Mouse (Mus musculus): Measurements from ENCODE around the gene Per1.

Per1 gene

DNA sequence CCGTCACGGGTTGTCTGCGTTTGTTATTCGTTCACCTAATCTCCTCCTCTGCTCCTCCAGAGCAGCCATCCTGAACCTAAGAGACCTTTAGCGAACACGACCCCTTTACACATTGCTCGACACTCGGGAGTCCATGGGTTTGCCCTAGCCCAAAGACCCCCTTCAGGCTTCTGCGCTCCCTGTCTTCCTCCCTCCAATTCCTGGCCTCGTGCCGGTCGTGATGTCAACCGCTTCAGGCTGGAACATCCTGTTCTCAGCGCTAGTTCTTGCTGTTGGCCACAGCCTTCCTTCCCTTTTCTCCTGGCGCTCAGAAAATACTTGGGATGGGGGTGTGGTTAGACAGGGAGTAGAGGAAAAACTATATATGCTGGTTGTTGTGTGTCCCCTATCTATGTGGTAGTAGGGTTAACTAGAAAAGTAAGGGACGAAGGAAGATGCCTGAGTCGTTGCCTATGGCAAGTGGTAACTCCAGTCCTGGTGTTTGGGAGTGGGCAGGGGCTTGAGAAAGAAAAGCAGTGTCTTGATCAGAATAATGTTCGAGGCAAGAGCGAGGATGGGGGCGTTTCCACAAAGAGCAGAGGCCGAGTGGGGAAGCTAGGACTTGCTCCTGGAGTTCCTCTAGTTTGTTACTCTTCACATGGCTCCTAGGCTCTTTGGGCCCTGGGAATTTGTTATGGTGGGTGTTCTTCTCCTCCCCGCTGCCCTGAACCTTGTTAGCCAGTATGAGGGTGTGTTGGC is 4.3 kb downstream of the Per1 start:
- no peak for DNase-seq (ENCODE audit: low read depth, low spot score)

DNA sequence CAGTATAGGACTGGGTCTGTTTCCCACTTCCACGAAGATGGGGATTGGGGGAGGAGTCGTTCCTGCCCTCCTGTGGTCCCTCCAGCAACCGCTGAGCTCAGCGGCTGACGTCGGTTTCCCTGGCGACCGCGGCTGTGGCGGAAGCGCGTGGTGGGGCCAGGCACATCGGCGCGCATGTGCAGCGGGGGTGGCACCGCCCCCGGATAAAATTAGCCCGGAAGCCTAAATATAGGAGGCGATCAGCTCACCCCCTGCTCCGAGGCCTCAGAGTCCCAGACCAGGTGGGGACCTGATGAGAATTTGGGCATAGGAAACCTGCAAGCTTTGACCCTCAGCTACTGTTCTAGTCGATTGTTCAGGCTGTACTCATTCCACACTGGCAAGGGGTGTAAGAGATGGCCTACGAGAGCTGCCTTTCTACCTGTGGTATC is 4.9 kb downstream of the Per1 start:
- DNase-seq (ENCODE audit: low read depth, low spot score) = peak; percentile 82

DNA sequence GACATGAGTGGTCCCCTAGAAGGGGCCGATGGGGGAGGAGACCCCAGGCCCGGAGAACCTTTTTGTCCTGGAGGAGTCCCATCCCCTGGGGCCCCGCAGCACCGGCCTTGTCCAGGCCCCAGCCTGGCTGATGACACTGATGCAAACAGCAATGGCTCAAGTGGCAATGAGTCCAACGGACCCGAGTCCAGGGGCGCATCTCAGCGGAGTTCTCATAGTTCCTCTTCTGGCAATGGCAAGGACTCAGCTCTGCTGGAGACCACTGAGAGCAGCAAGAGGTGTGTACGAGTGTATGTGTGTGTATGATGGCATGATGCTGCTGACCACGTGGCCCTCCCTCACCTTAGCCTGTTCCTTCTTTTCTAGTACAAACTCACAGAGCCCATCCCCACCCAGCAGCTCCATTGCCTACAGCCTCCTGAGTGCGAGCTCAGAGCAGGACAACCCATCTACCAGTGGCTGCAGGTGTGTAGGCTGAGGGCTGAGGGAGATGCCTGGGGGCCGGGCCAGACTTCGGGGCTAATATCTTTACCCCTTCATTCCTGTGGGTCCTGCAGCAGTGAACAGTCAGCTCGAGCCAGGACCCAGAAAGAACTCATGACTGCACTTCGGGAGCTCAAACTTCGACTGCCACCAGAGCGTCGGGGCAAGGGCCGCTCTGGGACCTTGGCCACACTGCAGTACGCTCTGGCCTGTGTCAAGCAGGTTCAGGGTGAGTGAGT is 5.8 kb downstream of the Per1 start:
- no peak for DNase-seq (ENCODE audit: low read depth, low spot score)

DNA sequence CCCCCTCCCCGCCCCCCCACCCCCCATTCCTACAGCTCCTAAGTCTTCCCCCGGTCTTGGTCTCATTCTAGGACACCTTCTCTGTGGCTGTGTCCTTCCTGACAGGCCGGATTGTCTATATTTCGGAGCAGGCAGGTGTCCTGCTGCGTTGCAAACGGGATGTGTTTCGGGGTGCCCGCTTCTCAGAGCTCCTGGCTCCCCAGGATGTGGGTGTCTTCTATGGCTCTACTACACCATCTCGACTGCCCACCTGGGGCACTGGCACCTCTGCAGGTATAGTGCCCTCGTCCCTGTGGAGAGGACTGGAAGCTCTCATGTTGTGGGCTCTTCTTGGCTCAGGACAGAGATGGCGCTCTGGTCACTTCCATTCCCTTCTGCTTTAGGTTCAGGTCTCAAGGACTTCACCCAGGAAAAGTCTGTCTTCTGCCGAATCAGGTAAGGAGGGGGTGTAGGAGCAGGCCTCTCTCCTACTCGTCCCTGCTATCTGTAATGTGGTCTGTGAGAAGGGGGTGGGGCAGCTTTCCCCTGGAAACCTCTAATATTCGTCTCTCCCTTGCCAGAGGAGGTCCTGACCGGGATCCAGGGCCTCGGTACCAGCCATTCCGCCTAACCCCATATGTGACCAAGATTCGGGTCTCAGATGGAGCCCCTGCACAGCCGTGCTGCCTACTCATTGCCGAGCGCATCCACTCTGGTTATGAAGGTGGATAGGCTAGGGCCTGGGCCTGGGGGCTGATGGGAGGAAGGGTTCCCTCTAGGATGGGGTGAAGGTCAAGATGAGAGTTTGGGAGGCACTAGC is 6.8 kb downstream of the Per1 start:
- DNase-seq (ENCODE audit: low read depth, low spot score) = no peak

DNA sequence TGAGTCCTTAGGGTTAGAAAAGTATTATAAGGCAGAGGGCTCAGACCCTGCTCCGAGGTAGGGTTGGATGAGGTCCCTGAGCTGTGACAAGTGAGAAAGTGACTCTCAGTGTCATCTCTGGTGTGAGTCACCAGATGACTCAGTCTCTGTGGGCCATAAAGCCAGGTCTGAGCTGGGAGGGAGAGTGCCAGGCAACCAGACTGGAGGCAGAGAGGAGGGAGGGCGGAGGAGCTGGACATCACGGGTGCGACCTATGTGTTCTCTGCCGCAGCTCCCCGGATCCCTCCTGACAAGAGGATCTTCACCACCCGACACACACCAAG is 7.3 kb downstream of the Per1 start:
- no peak for DNase-seq (ENCODE audit: low read depth, low spot score)

DNA sequence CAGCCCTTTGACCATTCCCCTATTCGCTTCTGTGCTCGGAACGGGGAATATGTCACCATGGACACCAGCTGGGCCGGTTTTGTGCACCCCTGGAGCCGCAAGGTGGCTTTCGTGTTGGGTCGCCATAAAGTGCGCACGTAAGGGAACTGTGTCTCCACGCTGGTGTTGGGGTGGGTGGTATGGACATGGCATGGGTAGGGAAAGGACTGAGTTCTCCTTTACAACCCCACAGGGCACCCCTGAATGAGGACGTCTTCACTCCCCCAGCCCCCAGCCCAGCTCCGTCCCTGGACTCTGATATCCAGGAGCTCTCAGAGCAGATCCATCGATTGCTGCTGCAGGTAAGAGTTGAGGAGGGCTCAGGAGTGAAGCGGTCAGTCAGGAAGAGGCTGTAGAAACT is 8.1 kb downstream of the Per1 start:
- DNase-seq (ENCODE audit: low read depth, low spot score) = no peak

DNA sequence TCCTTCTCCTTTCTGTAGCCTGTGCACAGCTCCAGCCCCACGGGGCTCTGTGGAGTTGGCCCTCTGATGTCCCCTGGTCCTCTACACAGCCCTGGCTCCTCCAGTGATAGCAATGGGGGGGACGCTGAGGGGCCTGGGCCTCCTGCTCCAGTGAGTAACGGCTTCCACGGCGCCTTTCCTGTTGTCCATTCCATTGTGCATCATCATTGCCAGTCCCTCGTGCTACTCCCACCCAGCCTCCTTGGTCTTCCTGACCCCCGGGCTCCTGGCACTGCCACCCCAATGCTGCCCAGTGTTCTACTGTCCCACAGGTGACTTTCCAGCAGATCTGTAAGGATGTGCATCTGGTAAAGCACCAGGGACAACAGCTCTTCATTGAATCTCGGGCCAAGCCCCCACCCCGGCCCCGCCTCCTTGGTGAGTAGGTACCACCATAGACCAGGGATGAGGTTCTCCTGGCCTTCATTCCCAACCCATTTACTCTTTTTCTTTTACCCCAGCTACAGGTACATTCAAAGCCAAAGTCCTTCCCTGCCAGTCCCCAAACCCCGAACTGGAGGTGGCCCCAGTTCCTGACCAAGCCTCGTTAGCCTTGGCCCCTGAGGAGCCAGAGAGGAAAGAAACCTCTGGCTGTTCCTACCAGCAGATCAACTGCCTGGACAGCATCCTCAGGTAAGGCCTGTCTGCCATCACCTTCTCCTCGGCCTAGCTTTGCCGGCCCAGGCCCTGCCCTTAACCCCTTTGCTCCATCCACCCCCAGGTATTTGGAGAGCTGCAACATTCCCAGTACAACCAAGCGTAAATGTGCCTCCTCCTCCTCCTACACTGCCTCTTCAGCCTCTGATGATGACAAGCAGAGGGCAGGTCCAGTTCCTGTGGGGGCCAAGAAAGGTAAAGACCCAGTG is 8.8 kb downstream of the Per1 start:
- no peak for DNase-seq (ENCODE audit: low read depth, low spot score)

DNA sequence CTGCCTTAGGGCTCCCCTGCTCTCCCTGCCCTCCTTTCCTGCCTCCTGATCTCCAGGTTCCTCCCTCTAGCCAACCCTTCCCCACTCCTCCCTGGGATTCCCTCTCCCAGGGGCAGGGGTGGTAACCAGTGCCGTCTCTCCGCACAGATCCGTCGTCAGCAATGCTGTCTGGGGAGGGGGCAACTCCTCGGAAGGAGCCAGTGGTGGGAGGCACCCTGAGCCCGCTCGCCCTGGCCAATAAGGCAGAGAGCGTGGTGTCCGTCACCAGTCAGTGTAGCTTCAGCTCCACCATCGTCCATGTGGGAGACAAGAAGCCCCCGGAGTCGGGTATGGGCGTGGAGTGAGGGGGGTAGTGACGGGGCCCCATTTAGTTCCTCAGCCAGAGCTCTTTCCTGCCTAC is 9.5 kb downstream of the Per1 start:
- DNase-seq (ENCODE audit: low read depth, low spot score) = no peak

DNA sequence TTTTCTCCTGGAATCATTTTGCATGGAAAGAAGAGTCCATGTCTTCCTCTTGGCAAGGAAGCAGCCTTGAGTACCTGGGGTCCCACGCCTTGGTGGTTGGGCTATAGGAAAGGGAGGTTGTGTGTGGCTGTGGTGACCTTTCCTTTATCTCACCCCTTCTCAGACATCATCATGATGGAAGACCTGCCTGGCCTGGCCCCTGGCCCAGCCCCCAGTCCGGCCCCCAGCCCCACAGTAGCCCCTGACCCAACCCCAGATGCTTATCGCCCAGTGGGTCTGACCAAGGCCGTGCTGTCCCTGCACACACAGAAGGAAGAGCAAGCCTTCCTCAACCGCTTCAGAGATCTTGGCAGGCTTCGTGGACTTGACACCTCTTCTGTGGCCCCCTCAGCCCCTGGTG is 10.2 kb downstream of the Per1 start:
- no peak for DNase-seq (ENCODE audit: low read depth, low spot score)

DNA sequence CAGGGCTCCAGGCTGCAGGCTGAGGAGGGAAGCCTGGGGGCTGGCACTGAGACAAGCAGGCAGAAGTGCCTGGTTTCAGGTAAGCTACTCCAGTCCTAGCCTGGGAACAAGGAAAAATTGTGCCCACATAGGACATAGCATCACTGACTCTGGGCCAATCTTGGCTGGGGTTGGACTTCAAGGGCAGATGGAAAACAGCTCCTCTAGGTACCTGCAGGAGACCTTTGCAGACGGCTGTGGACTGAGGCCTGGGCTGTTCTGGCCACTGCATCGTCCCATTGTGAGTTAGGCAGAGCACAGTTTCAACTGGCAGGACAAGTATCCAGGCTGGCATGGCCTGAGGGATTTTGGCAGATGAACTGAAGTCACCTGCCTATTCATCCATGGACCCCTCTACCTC is 10.8 kb downstream of the Per1 start:
- no peak for DNase-seq (ENCODE audit: low read depth, low spot score)

DNA sequence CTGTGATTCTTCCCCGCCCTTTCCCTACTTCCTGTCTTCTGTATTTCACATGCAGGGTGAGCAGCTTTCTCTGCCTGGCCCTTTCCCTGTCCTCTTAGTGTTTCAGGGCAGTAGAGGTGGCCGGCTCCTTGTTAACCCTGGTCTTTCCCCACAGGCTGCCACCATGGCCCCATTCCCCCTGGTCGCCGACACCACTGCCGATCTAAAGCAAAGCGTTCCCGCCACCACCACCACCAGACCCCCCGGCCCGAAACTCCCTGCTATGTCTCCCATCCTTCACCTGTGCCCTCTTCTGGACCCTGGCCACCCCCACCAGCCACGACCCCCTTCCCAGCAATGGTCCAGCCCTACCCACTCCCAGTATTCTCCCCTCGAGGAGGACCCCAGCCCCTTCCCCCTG is 11.3 kb downstream of the Per1 start:
- DNase-seq (ENCODE audit: low read depth, low spot score) = no peak

DNA sequence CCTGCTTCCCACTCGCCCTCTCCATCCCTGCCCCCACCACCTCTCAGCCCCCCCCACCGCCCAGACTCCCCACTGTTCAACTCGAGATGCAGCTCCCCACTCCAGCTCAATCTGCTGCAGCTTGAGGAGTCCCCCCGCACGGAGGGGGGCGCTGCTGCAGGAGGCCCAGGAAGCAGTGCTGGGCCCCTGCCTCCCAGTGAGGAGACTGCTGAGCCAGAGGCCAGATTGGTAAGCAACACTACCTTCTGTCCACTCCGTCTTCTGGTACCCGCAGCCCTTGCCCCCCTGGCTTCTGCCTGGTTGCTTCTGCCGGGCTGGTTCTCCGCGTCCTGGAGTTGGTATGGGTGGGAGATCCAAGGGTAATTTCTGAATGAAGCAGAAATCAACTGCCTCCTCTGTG is 11.8 kb downstream of the Per1 start:
- no peak for DNase-seq (ENCODE audit: low read depth, low spot score)

DNA sequence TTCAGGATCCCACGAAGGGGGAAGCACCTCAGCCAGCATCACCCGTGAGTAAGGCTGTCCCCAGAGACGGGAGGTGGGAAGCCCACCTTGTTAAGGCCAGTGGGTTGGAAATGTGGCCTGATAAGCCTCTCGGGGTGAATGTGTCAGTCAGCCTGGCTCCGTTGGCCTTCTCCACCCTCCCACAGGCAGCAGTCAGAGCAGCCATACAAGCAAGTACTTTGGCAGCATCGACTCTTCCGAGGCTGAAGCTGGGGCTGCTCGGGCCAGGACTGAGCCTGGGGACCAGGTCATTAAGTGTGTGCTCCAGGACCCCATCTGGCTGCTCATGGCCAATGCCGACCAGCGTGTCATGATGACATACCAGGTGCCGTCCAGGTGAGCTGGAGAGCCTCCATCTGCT is 12.7 kb downstream of the Per1 start:
- no peak for DNase-seq (ENCODE audit: low read depth, low spot score)

DNA sequence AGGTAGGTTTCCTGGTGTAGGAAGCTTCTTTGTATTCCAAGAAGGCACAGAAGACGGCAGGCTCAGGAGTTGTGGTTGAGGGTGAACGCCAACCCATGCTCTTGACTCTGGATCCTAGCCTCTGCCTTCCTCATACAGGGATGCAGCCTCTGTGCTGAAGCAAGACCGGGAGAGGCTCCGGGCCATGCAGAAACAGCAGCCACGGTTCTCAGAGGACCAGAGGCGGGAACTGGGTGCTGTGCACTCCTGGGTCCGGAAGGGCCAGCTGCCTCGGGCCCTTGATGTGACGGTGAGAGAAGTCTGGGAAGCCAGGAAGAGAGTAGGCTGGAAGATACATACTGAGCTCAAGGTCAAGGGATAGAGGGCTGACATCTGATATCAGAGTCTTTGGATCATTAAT is 13.2 kb downstream of the Per1 start:
- no peak for DNase-seq (ENCODE audit: low read depth, low spot score)

DNA sequence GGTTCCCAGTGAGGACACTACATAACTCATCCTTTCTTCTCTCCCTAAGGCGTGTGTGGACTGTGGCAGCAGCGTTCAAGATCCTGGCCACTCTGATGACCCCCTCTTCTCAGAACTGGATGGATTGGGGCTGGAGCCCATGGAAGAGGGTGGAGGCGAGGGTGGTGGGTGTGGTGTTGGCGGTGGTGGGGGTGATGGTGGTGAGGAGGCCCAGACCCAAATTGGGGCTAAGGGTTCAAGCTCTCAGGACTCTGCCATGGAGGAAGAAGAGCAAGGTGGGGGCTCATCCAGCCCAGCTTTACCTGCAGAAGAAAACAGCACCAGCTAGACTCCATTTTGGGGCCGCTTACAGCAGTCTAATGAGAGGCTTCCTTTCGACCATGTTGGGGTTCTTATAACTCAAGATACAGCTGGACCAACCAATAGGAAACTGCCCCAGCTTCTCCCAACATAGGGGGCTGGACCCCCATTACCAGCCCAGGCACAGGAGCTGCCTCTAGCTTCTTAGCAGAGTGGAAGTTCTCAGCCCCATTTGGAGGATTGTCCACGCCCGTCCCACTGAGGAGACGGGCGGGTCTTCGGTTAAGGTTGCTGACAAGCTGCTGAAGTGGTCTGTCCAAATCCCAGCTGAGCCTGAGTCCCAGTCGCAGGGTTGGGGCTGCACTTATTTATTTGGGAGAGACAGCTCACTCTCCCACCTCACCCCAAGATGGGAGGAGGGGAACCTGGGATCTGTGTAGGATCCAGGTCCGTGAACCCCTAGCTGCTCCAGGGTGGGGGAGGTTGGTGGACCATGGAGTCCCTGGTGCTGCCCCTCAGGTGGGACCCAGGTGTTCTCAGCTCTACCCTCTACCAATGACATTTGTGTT is 14.2 kb downstream of the Per1 start:
- DNase-seq (ENCODE audit: low read depth, low spot score) = no peak

DNA sequence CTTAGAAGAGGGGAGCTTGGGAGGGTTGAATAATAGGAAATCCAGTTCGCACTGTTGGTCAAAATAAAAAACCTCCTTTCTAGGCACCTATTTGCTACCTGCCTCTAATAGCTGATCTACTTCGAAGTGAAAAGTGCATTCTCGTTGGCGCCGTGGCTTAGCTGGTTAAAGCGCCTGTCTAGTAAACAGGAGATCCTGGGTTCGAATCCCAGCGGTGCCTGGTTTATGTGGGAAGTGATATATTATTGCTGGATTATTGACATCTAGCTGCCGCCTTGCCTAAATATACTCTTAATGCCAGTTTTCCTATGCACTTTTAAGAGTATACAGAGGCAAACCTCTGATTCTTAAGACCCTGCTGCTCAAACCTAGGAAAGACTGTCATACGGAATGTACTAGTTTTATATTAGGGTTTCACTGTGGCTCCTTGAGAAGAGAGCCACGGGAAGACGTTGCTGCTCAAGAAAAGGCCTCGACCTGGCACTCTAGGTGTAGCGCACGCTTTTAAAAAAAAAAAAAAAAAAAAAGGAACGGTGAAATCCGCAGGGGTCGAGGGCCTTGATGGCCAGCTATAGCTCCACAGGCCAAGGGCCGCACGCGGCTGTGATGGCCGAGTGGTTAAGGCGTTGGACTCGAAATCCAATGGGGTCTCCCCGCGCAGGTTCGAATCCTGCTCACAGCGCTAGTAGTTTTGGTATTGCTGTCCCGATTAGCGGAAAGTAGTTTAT is 15.5 kb downstream of the Per1 start:
- DNase-seq (ENCODE audit: low read depth, low spot score) = peak; percentile 95

DNA sequence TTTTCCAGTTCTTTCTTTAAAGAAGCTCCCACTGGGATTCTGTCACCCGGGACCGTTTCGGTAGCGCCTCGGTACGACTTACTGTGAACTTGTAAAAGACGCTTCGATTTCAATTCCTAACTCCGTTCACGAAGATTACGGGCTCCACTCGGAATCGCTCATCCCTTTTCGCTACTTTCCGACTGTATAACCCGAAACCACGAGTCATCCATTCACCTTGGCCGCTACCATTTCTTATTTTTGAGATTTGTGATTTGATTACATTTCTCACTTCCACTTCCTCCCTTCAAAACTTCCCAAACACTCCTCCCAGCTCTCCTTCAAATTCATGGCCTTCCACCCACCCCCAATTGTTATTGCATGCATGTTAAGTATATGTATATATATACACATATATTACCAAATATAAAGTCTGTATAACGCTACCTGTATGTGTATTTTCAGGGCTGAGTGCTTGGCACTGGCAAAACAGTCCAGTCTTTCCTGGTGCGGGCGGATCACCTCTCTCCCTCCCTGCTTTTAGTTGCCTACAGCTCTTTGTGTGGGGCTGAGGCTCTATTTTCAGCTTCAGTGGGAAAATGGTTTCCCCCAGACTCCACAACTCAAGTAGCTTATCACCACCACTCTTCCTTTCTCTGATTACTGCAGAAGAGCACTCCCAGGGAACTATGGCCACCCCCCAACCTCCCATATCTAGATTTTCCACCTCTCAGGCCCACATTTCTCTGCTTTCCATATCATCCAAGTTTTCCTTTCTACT is 16.2 kb downstream of the Per1 start:
- DNase-seq (ENCODE audit: low read depth, low spot score) = no peak

DNA sequence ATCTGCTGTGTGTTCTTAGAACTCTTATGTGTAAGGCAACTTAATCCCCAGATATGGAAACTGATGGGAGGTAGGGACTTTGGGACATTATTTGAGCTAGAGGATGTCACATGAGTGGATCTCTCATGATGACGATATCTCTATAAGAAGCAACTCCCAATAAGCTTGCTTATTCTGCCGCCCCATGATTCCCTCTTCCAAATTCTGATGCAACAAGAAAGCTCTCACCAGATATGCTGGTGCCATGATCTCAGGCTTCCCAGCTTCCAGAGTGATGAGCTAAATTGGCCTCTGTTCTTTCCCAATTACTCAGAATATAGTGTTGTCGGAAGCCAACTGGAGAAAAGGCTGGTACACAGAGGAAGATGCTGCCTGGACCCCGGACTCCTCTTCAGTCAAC is 16.8 kb downstream of the Per1 start:
- no peak for DNase-seq (ENCODE audit: low read depth, low spot score)

DNA sequence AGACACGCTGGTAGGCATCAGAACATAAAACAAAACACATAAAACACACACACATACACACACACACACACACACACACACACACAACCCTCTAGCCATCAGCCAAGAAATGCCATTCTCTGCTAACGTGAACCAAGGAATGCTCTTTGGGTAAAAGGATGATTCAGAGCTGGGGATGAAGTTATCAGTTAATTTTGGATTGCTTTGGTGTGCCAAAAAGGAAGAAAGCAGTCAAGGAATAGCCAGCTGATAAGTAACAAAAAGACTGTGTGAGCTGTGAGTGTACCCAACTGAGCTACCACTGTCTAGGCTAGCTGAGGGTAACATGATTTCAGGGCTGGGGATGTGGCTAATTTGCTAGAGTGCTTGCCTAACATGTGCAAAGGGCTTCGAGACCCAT is 19.0 kb downstream of the Per1 start:
- DNase-seq (ENCODE audit: low read depth, low spot score) = no peak
